Mouse (Mus musculus): ENCODE data around the gene Atxn7l3. TPM values are rescaled to one million over a fixed set of nuclear protein-coding genes. Genes with fewer than 3 reads are reported as not detected.

Atxn7l3 gene
- 64.8 and 80.0 TPM in 2 replicates for polyA plus RNA-seq (2012; ENCODE audit: insufficient read depth, low replicate concordance)

DNA sequence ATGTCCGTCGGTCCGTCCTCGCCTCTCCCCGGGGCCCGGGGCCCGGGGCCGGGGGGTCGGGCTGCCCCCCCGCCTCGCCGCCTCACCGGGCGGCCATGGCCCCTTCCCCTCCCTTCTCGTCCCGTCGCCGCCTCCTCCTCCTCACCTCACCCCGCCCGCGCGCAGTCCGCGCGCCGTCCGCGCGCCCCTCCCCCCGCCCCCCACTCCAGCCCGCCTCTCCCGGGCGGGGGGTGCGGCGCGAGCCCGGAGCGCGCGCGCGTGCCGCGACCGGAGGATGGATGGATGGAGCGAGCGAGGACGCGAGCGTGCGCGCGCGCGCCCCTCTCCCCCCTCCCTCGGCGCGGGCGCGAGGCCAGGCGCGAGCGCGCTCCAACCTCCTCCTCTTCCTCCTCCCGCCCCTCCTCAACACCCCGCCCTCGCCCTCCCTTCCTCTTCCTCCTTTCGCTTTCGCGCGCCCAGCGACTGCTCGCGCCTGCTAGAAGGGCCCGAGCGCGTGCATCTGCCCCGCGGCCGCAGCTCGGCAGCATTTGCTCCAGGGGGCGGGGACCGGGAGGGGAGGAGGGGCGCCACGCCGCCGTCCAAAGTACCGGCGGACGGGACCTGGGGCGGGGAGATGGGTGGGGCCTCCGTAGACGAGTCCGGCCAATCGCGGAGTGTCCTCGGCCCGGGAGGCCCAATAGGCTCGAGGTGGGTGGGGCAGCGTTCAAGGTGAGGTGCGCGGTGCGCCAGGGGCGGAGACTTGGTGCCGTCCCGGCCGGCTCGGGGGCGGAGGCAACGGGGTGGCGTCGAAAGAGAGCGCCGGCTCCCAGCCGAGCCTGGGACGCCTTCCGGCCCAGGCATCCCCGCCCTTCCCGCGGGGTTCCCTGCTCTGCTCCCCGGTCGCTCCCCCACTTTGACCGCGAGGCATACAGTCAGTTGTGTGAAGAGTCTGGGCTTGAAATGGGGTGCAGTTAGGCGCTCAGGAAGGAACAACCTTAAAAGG lies at the start of gene Atxn7l3:
Gene Atxn7l3, minus strand, starts transcription at position 141 of the 982 bp plus-strand sequence.
- H3K27me3 ChIP-seq (replicated peaks) = no peaks in the 10 kb centered on the region
- TF ChIP-seq FLI1 (IDR thresholded peaks at IDR 0.05; ENCODE audit: low read length) = no peak
- no peak for TF ChIP-seq GATA1 (IDR thresholded peaks at IDR 0.05; ENCODE audit: borderline replicate concordance, low read length)
- peak within 1 kb of the TSS; percentile 96 for H3K4me3 ChIP-seq (replicated peaks)
- peaks cover 48% of the 10 kb centered on the region for H3K4me1 ChIP-seq
- no peaks in the 10 kb centered on the region for H3K9me3 ChIP-seq
- H3K36me3 ChIP-seq (replicated peaks; ENCODE audit: low read length) = peaks cover 32% of the 10 kb centered on the region

DNA sequence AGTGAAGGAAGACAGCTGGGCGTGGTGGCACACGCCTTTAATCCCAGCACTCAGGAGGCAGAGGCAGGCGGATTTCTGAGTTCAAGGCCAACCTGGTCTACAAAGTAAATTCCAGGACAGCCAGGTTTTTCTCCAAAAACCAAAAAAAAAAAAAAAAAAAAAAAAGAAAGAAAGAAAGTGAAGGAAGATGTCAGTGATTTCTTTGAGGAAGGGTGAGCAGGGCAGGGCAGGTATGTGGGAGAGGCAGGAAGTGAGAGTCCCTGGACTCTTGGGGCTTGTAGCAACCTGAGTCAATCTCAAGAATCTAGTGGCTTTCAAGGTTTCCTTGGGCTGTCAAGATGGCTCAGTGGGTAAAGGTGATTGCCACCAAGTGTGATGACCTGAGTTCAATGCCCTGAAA lies 48.0 kb upstream of the Atxn7l3 start:
- H3K4me3 ChIP-seq (replicated peaks) = no peak overlapping the region
- TF ChIP-seq GATA1 (IDR thresholded peaks at IDR 0.05; ENCODE audit: borderline replicate concordance, low read length) (no peak), FLI1 (IDR thresholded peaks at IDR 0.05; ENCODE audit: low read length) (no peak)
- H3K9me3 ChIP-seq = peaks cover 4% of the 10 kb centered on the region; the same call in 1 of the 2 replicates
- H3K36me3 ChIP-seq (replicated peaks; ENCODE audit: low read length) = no peaks in the 10 kb centered on the region
- no peaks in the 10 kb centered on the region; the same call in none of the 2 replicates for H3K4me1 ChIP-seq
- peaks cover 41% of the 10 kb centered on the region for H3K27me3 ChIP-seq (replicated peaks)

DNA sequence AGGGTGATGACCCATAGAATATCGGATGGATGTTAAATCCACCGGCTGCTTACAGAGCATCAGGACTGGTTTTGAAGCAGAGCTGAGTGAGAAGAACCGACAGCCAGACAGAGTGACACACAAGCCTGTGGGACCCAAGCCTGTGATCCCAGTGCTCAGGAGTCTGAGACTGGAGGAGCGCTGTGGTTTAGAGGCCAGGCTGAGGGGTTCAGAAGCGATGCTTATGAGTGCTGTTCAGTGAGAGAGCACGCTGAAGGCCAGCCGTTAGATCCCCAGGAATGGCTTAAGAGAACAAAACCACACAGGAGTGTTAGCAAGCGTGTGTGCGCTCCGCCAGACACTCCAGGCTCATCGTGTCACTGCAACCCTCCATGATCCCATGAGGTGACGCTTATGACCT lies 46.3 kb upstream of the Atxn7l3 start:
- peaks cover 11% of the 10 kb centered on the region for H3K4me1 ChIP-seq
- no peak overlapping the region for H3K4me3 ChIP-seq (replicated peaks)
- H3K9me3 ChIP-seq = peaks cover 4% of the 10 kb centered on the region; the same call in 1 of the 2 replicates
- H3K27me3 ChIP-seq (replicated peaks) = peaks cover 33% of the 10 kb centered on the region
- TF ChIP-seq FLI1 (IDR thresholded peaks at IDR 0.05; ENCODE audit: low read length) (no peak), GATA1 (IDR thresholded peaks at IDR 0.05; ENCODE audit: borderline replicate concordance, low read length) (no peak)
- no peaks in the 10 kb centered on the region for H3K36me3 ChIP-seq (replicated peaks; ENCODE audit: low read length)

DNA sequence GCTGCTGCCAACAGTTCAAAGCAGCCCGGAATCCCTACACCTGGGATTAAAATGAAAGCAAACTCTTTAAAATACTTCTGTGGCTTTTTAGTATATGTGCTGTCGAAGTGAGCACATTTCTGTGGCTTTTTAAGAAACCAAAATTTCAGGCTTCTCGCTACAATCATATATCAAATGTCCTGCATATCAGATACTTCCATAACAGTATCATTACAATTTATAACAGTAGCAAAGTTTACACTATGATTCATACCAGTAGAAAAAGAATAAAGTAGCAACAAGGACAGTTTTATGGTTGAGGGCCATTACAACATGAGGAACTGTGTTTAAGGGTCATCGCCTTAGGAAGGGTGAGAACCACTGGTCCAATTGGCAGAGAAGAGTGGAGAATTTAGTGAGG lies 44.7 kb upstream of the Atxn7l3 start:
- H3K36me3 ChIP-seq (replicated peaks; ENCODE audit: low read length) = no peaks in the 10 kb centered on the region
- no peak overlapping the region for H3K4me3 ChIP-seq (replicated peaks)
- no peak for TF ChIP-seq FLI1 (IDR thresholded peaks at IDR 0.05; ENCODE audit: low read length)
- TF ChIP-seq GATA1 (IDR thresholded peaks at IDR 0.05; ENCODE audit: borderline replicate concordance, low read length) = no peak
- peaks cover 32% of the 10 kb centered on the region for H3K27me3 ChIP-seq (replicated peaks)
- peaks cover 4% of the 10 kb centered on the region; the same call in 1 of the 2 replicates for H3K9me3 ChIP-seq
- peaks cover 11% of the 10 kb centered on the region for H3K4me1 ChIP-seq

DNA sequence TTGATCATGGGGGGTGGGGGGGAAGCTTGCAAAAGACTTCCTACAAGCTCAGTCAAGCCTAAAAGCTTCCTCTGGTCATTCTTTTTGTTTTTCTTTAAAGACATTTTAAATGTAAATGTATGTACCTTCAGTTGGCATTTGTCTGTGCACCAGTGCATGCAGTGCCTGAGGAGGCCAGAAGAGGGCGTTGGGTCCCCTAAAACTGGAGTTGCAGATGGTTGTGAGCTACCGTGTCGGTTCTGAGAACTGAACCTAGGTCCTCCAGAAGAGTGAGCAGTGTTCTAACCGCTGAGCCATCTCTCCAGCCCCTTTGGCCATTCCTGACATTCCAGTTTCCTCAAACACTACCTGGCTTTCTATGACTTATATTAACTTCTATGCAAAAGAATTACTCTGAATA lies 43.2 kb upstream of the Atxn7l3 start:
- Histone ChIP-seq H3K4me1 (peaks cover 16% of the 10 kb centered on the region), H3K36me3 (replicated peaks; ENCODE audit: low read length) (no peaks in the 10 kb centered on the region), H3K27me3 (replicated peaks) (peaks cover 37% of the 10 kb centered on the region), H3K4me3 (replicated peaks) (no peak overlapping the region), H3K9me3 (peaks cover 4% of the 10 kb centered on the region; the same call in 1 of the 2 replicates)
- TF ChIP-seq FLI1 (IDR thresholded peaks at IDR 0.05; ENCODE audit: low read length) (no peak), GATA1 (IDR thresholded peaks at IDR 0.05; ENCODE audit: borderline replicate concordance, low read length) (no peak)

DNA sequence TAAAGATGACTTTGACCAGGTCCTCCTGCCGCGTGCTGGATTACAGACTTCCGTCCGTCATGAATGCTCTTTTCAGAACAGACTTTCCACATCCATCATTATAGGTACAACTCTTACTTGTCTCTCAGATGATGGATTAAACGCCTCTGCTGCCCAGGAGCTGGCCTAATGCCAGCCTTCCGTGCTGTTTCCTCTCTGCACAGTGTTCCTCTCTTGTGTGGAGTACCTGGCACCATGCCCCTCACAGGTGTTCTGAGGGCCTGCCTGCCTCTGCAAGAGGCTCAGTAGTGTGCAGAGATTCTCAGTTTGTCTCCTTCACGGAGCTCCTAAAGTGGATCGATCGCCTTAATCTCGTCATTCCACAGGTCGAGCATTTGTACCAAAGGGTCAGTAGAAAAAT lies 42.8 kb upstream of the Atxn7l3 start:
- Histone ChIP-seq H3K4me1 (peaks cover 16% of the 10 kb centered on the region), H3K36me3 (replicated peaks; ENCODE audit: low read length) (no peaks in the 10 kb centered on the region), H3K4me3 (replicated peaks) (no peak overlapping the region), H3K9me3 (peaks cover 4% of the 10 kb centered on the region; the same call in 1 of the 2 replicates), H3K27me3 (replicated peaks) (peaks cover 35% of the 10 kb centered on the region)
- no peak for TF ChIP-seq GATA1 (IDR thresholded peaks at IDR 0.05; ENCODE audit: borderline replicate concordance, low read length)
- TF ChIP-seq FLI1 (IDR thresholded peaks at IDR 0.05; ENCODE audit: low read length) = no peak

DNA sequence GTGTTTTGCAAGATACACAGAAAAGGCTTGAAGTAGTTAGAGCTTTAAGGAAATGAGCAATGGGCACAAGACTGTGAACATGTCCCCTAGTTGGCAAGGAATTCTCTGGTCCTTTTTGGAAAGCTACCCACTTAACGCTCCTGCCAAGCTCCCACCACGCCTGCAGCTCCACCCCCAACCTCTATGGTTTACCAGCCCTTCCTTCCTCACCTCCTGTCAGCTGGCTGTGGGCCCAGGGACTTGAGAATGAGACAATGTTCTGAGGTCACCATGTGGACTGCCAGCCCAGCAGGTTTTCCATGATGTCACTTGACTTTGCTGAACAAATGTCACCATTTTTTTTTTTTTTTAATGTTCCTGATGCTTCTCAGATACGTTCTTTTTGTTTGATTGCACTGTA lies 42.1 kb upstream of the Atxn7l3 start:
- Histone ChIP-seq H3K4me3 (replicated peaks) (peak overlapping the region; percentile 18), H3K9me3 (peaks cover 4% of the 10 kb centered on the region; the same call in 1 of the 2 replicates), H3K36me3 (replicated peaks; ENCODE audit: low read length) (no peaks in the 10 kb centered on the region), H3K4me1 (peaks cover 16% of the 10 kb centered on the region), H3K27me3 (replicated peaks) (peaks cover 30% of the 10 kb centered on the region)
- TF ChIP-seq FLI1 (IDR thresholded peaks at IDR 0.05; ENCODE audit: low read length) = no peak
- TF ChIP-seq GATA1 (IDR thresholded peaks at IDR 0.05; ENCODE audit: borderline replicate concordance, low read length) = no peak

DNA sequence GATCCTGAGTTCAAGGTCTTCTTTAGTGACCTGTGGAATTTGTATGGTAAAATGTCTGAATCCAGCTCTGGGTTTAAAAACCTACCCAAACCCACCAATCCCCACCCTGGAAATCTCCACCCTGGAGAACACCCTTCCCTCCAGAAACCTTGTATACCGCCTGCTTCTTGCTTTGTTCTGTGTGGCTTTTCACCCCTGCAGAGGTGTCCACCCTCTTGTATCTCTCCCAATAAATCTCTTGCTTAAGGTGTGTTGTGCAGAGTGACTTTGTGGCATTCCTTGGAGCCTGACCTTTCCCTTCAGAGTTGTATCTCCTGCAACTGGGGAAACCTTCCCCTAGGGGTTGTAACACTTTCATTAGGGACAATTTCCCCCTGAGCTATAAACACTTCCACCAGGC lies 41.5 kb upstream of the Atxn7l3 start:
- no peak overlapping the region for H3K4me3 ChIP-seq (replicated peaks)
- H3K27me3 ChIP-seq (replicated peaks) = peaks cover 27% of the 10 kb centered on the region
- no peaks in the 10 kb centered on the region for H3K36me3 ChIP-seq (replicated peaks; ENCODE audit: low read length)
- peaks cover 16% of the 10 kb centered on the region for H3K4me1 ChIP-seq
- no peak for TF ChIP-seq GATA1 (IDR thresholded peaks at IDR 0.05; ENCODE audit: borderline replicate concordance, low read length)
- TF ChIP-seq FLI1 (IDR thresholded peaks at IDR 0.05; ENCODE audit: low read length) = no peak
- H3K9me3 ChIP-seq = peaks cover 8% of the 10 kb centered on the region

DNA sequence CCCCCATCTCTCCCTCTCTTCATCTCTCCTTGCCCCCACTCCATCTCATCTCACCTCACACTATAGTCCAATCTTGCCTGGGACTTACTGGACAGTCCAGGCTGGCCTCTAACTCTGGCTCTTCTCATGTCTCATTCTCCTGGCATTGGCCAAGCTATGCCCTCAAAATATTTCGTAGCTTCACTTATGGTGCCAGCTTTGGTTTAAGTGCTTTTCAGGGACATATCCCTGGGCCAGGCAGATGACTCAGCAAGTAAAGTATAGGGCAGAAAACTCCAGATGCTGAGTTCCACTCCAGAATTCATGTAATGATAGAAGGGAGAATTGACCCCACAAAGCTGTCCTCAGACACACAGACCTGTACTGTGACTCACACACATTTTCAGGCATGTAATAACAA lies 39.8 kb upstream of the Atxn7l3 start:
- H3K36me3 ChIP-seq (replicated peaks; ENCODE audit: low read length) = no peaks in the 10 kb centered on the region
- H3K4me1 ChIP-seq = peaks cover 16% of the 10 kb centered on the region
- no peak for TF ChIP-seq FLI1 (IDR thresholded peaks at IDR 0.05; ENCODE audit: low read length)
- no peak for TF ChIP-seq GATA1 (IDR thresholded peaks at IDR 0.05; ENCODE audit: borderline replicate concordance, low read length)
- peaks cover 10% of the 10 kb centered on the region for H3K9me3 ChIP-seq
- peaks cover 26% of the 10 kb centered on the region for H3K27me3 ChIP-seq (replicated peaks)
- H3K4me3 ChIP-seq (replicated peaks) = no peak overlapping the region

All from megakaryocyte, embryonic 14.5 days (primary cell).